Mouse (Mus musculus) midbrain, embryonic 10.5 days (tissue): ENCODE results near the gene Zbtb45. TPM values are rescaled to one million over a fixed set of nuclear protein-coding genes. Genes with fewer than 3 reads are reported as not detected.

ENCODE experiments used
- DNase-seq: peaks from one replicate; pipeline ENCODE4 v3.0.0-alpha.2; 2017; ENCODE audit warnings: low spot score
- H3K27ac ChIP-seq: fragments of 300-500 bp; sonication (generic); replicated peaks from 2 replicates; pipeline ENCODE4 v1.5.1; 2016; ENCODE audit warnings: mild to moderate bottlenecking
- H3K27me3 ChIP-seq: fragments of 300-500 bp; sonication (generic); 2 replicates; pipeline ENCODE4 v1.6.1; 2016; ENCODE audit warnings: low read depth, mild to moderate bottlenecking; ENCODE audit not compliant: poor library complexity, severe bottlenecking
- H3K36me3 ChIP-seq: fragments of 300-500 bp; sonication (generic); 2 replicates; pipeline ENCODE4 v1.6.1; 2016; ENCODE audit warnings: mild to moderate bottlenecking, moderate library complexity
- H3K4me1 ChIP-seq: fragments of 300-500 bp; sonication (generic); 2 replicates; pipeline ENCODE4 v1.6.1; 2016
- H3K4me3 ChIP-seq: fragments of 300-500 bp; sonication (generic); 2 replicates; pipeline ENCODE4 v1.5.1; 2016; ENCODE audit warnings: mild to moderate bottlenecking, moderate library complexity
- H3K9me3 ChIP-seq: fragments of 300-500 bp; sonication (generic); replicated peaks from 2 replicates; pipeline ENCODE4 v1.6.1; 2016; ENCODE audit warnings: mild to moderate bottlenecking
- WGBS: fragments of 180-500 bp; shearing (Covaris S2); methylation state at CpG from one replicate; pipeline ENCODE4 v1.1.7; 2016; 5-methylcytosine and 5-hydroxymethylcytosine counted together
- polyA plus RNA-seq: library from polyadenylated mRNA; unstranded; fragments of >200 nt; fragmentation: Nextera tagmentation; extraction: Ambion mirVana; gene quantifications from 2 replicates; pipeline ENCODE4 v1.2.1, GENCODE M21; 2016

The Zbtb45 gene
- polyA plus RNA-seq, 1 experiment from 2014 or later, result 32.7 TPM

DNA sequence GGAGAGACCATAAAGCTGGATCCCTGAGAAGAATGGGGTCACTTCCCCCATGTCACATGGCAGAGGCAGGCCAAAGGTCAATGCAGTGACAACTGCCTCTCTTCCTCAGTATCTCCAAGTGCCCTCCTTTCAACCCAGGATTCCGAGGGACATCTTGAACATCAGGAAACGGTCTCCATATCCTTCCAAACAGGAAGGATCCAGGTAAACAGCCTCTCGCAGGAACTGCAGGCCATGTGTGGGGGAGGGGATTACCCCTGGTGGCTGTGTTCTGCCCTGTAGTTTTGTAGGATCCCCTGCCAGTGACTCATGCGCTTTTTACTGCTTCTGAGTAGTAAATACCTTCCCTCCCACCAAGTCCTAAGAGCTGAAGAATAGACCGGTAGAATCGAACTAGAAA, 30.1 kb downstream of the Zbtb45 start:
- Histone ChIP-seq H3K9me3 (no peaks in the 10 kb centered on the region), H3K4me1 (peaks cover 24% of the 10 kb centered on the region), H3K4me3 (no peak overlapping the region), H3K27ac (no peak overlapping the region), H3K36me3 (peaks cover 21% of the 10 kb centered on the region), H3K27me3 (no peaks in the 10 kb centered on the region)
- DNase-seq, result no peak
- 80% methylated on average over 6 of the region's 6 CpGs for WGBS

DNA sequence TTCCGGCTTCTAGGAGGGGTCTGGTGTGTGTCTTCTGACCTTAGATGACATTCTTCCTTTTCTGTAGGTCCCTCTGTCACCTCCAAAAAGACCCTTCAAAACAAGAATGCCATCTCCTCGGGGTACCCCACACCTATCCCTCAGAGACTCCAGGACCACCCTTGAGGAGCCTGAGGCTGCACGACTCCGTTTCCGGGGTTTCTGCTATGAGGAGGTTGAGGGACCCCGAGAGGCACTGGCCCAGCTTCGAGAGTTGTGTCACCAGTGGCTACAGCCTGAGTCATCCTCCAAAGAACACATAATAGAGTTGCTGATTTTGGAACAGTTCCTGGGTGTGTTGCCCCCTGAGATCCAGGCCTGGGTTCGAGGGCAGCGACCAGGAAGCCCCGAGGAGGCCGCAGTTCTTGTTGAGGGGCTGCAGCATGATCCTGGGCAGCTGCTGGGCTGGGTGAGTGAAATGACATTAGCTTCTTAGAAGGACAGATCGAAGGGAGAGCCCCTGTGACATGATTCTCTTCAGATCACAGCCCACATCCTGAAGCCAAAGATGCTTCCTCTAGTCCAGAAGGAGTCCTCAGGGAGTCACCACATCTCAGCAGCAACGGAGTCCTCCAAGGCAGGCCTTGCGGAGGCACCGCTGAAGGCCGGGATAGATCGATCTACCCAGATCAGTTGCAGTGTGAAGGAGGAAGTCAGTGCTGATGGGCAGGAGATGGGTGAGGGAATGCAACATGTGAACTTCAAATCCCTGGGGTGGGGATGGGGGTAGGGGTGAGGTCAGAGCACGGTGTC, 30.7 kb downstream of the Zbtb45 start:
- 92% methylated on average over 18 of the region's 18 CpGs for WGBS
- peak overlapping the region; percentile 77 for H3K4me3 ChIP-seq
- DNase-seq, result no peak
- H3K27me3 ChIP-seq, result no peaks in the 10 kb centered on the region
- H3K36me3 ChIP-seq, result peaks cover 21% of the 10 kb centered on the region
- H3K27ac ChIP-seq, result peak overlapping the region; percentile 97
- no peaks in the 10 kb centered on the region for H3K9me3 ChIP-seq
- H3K4me1 ChIP-seq, result peaks cover 24% of the 10 kb centered on the region

DNA sequence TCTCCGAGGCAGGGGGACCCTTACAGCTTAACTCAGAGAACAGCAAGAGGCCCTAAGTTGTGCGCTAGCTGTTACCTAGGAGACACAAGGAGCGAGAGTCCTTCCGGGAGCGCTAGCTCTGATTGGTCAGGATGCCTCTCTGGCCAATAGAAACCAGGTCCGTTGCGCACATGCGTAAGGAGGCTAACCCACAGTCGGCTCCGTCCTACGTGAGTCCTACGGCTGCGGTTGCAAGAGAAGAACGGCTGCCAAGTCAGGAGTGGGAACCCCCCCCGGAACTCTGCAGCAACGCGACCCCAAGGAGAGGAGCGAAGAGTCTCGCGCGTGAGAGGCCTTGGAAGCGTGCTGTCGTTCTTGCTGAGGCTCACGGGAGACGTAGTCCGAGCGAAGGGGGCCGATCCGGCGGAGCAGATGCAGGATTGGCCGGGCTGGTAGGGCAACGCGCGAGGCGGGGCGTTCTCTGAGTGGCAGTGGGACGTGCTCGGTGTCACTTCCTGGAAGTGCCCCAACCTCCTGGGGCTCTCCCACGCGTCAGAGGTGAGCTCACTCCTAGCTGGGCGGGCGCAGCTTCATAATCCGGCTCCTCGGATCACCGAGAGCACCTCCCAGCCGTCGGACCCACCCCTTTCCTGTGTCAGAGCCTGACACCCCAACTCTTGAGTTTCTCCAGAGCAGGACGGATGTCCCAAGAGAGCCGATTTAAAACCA, 32.0 kb downstream of the Zbtb45 start, which contains the start of gene Zfp446:
Gene Zfp446, plus strand, starts transcription at position 167 of the 708 bp plus-strand sequence.
- Histone ChIP-seq H3K4me3 (peak within 1 kb of the TSS; percentile 77), H3K36me3 (peaks cover 27% of the 10 kb centered on the region), H3K4me1 (peaks cover 24% of the 10 kb centered on the region), H3K9me3 (no peaks in the 10 kb centered on the region), H3K27ac (peak within 1 kb of the TSS; percentile 97), H3K27me3 (no peaks in the 10 kb centered on the region)
- WGBS, result under 1% methylated on average over 49 of the region's 49 CpGs
- peak; percentile 98 for DNase-seq

DNA sequence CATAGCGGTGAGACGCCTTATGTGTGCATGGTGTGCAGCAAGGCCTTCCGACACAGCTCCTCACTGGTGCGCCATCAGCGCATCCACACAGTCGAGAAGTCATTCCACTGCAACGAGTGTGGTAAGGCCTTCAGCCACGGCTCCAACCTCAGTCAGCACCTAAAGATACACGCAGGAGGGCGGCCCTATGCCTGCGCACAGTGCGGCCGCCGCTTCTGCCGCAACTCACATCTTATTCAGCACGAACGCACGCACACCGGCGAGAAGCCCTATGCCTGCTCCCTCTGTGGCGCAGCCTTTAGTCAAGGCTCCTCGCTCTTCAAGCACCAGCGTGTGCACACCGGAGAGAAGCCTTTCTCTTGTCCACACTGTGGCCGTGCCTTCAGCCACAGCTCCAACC, 38.9 kb downstream of the Zbtb45 start:
- Histone ChIP-seq H3K27me3 (no peaks in the 10 kb centered on the region), H3K4me1 (peaks cover 14% of the 10 kb centered on the region), H3K4me3 (no peak overlapping the region), H3K27ac (no peak overlapping the region), H3K36me3 (peaks cover 51% of the 10 kb centered on the region), H3K9me3 (no peaks in the 10 kb centered on the region)
- WGBS, result 95% methylated on average over 25 of the region's 25 CpGs
- no peak for DNase-seq

DNA sequence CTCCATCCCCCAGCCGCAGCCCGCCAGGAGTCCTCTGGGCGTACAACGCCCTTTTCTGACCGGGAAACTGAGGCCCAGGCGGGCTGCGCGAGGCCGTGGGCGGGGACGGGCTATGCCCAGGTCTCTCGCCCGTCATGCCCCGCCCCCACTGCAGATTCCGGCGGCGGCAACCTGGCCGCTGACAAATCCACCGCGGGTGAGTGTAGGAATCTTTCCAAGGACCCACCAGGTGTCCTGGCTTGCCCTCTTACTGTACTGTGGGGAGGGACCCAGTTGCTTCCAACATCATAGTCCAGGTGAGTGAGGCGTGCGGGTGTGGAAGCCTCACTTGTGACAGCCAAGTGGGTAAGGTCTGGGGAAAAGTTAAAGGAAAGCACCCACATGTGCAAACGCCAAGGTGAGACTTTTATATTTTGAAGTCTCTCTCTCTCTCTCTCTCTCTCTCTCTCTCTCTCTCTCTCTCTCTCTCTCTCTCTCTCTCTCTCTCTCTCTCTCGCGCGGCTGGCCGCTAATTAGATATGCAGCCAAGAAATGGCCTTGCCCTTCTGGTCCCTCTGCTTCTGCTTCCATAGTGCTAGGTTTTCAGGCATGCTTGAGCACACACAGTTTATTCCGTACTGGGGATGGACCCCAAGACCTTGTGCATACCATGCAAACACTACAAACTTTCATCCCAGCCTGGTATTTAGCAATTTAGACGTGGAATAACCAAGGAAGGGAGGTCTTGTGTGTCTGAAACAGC, 43.6 kb downstream of the Zbtb45 start:
- peak overlapping the region; percentile 96 for H3K4me3 ChIP-seq
- no peaks in the 10 kb centered on the region for H3K9me3 ChIP-seq
- peak; percentile 55 for DNase-seq
- peaks cover 29% of the 10 kb centered on the region for H3K36me3 ChIP-seq
- H3K27ac ChIP-seq, result peak overlapping the region; percentile 92
- peaks cover 24% of the 10 kb centered on the region for H3K4me1 ChIP-seq
- H3K27me3 ChIP-seq, result no peaks in the 10 kb centered on the region
- WGBS, result under 1% methylated on average over 28 of the region's 29 CpGs

DNA sequence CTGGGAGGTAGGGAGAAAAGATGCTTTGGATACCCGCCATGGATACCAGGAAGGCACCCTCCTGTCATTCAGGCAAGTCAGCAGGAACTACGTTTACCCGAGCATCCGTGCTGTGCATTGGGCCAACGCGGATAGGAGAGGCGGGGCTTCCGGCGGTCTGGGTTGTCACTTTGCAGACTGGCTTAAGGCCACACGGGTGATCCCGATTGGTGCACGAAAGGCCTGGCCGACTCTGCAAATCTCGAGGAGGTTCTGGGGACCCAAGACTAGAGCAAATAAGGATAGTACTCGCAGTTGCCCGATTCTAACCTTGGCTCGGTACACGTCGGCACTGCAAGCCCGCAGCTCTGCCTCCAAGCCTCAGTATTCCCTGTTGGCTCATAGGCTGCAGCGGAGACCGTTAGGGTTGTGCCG, 44.1 kb downstream of the Zbtb45 start, which contains the start of gene Zfp324:
Gene Zfp324, plus strand, starts transcription at position 161 of the 414 bp plus-strand sequence.
- Histone ChIP-seq H3K27ac (peak within 1 kb of the TSS; percentile 92), H3K27me3 (no peaks in the 10 kb centered on the region), H3K4me1 (peaks cover 28% of the 10 kb centered on the region), H3K9me3 (no peaks in the 10 kb centered on the region), H3K36me3 (peaks cover 23% of the 10 kb centered on the region), H3K4me3 (peak within 1 kb of the TSS; percentile 96)
- DNase-seq, result peak; percentile 90
- WGBS, result under 1% methylated on average over 23 of the region's 23 CpGs

DNA sequence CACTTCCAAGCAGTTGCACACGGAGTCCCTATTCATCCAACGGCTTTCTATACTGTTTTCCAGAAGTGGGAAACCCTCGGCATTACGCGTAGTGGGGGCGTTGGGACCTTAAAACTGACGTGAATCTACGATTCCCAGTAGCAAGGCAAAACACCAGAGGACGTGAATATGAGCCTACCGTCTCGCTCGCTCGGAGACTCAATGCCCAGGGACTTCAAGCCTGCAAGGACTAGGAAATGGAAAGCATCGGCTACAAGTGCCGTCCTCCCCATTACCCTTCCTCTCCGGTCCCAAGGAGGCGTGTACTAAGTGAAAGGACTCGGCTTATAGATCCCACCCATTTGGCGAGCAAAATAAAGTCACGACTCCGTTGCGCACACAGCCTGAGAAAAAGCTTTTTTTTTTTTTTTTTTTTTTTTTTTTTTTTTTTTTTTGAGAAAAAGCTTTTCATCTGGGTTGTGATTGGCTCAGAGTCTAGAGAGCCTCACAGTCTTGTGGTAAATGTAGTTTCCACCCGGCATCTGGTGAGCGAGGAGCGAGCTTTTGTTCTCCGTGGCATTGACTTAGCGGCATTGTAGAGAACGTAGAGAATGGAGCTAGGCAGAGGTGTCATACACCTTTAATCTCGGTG, 48.2 kb downstream of the Zbtb45 start:
- 2% methylated on average over 29 of the region's 29 CpGs for WGBS
- H3K9me3 ChIP-seq, result no peaks in the 10 kb centered on the region
- H3K4me1 ChIP-seq, result peaks cover 18% of the 10 kb centered on the region

DNA sequence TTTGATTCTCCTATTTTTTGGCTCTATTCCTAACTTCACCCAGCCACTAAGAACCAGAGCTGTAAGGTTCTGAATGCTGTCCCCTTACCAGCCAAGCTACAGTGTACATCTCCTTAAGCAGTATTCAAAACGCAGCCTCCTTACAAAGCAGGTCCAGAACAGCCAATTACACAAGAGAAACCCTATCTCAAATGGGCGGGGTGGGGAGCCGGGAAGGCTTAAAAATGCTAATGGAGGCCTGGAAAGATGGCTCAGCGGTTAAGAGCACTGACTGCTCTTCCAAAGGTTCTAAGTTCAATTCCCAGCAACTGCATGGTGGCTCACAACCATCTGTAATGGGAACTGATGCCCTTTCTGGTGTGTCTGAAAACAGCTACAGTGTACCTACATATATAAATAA, 50.1 kb downstream of the Zbtb45 start:
- Histone ChIP-seq H3K36me3 (no peaks in the 10 kb centered on the region), H3K4me3 (no peak overlapping the region)
- WGBS, result 14% methylated on average over 4 of the region's 4 CpGs

More for the DNA sequence above, 48.2 kb downstream of the Zbtb45 start:
- DNase-seq, result peak; percentile 70
- Histone ChIP-seq H3K4me3 (peak overlapping the region; percentile 49), H3K27ac (peak overlapping the region; percentile 70), H3K36me3 (no peaks in the 10 kb centered on the region), H3K27me3 (no peaks in the 10 kb centered on the region)

DNA sequence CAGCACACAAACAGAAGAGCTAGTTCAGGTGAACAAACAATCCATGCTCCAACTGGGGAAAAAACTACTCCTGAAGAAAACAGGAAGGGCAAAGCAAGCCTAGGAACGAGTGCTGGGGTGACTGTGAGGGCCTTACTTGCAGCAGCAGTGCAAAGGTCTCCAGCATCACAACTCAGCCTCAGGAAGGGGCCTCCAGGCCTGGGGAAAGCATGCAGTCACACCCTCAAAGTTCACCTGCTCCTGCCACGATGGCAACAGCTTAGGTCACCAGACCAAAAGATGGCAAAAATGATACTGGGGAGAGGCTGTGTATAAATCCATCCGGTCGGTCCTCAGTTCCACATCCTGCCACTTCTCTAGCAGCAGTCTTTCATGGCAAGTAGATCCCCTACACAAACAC, 50.9 kb downstream of the Zbtb45 start:
- Histone ChIP-seq H3K4me3 (no peak overlapping the region), H3K4me1 (0 out of 2 replicates have a peak, but pooled peaks cover 5% of the 10 kb centered on the region), H3K36me3 (no peaks in the 10 kb centered on the region), H3K9me3 (no peaks in the 10 kb centered on the region), H3K27me3 (no peaks in the 10 kb centered on the region), H3K27ac (no peak overlapping the region)
- DNase-seq, result no peak
- WGBS, result 80% methylated on average over 4 of the region's 4 CpGs

More for the DNA sequence above, 50.1 kb downstream of the Zbtb45 start:
- H3K4me1 ChIP-seq, result peaks cover 5% of the 10 kb centered on the region; the same call in 1 of the 2 replicates
- H3K27me3 ChIP-seq, result no peaks in the 10 kb centered on the region
- DNase-seq, result no peak
- no peak overlapping the region for H3K27ac ChIP-seq
- H3K9me3 ChIP-seq, result no peaks in the 10 kb centered on the region

DNA sequence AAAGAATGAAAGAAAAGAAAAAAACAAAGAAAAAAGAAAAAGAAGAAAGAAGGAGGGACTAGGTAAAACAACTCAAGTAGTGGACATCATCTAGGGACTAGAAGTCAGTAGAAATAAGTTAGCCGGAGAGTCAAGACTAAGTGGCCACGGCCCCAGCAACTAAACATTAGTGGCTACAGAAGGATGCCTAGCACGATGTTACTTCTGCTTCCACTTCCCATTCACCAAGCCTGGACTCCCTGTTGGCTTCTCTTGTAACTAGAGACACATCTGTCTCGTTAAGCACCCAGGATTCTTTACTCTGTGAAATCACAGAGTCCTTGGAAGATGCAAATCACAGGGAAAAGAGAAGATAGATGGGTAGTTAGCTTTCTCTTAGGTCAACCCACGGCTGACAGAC, 52.3 kb downstream of the Zbtb45 start:
- Histone ChIP-seq H3K4me3 (no peak overlapping the region), H3K27me3 (no peaks in the 10 kb centered on the region), H3K9me3 (no peaks in the 10 kb centered on the region), H3K4me1 (0 out of 2 replicates have a peak, but pooled peaks cover 5% of the 10 kb centered on the region), H3K27ac (no peak overlapping the region), H3K36me3 (no peaks in the 10 kb centered on the region)
- 79% methylated on average over 5 of the region's 5 CpGs for WGBS
- no peak for DNase-seq

DNA sequence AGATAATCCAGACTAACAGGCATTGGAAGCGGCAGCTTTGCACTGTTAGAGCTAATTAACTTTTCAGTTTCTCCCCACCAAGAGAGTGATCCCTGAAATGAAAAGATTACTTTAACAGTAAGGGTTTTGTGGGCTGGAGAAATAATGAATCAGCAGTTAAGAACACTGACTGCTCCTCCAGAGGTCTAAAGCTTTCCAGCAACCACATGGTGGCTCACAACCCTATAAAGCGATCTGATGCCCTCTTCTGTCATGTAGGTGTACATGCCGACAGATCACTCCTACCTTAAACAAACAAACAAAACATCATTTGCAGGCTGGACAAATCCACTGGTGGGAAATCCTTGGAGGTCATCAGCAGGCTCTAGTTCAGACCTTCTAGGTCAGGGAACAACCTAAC, 54.9 kb downstream of the Zbtb45 start:
- DNase-seq, result no peak
- WGBS, result 62% methylated on average over 3 of the region's 3 CpGs
- Histone ChIP-seq H3K4me1 (peaks cover 7% of the 10 kb centered on the region), H3K4me3 (no peak overlapping the region), H3K36me3 (no peaks in the 10 kb centered on the region), H3K27me3 (no peaks in the 10 kb centered on the region), H3K27ac (no peak overlapping the region), H3K9me3 (no peaks in the 10 kb centered on the region)
